Mouse (Mus musculus): ENCODE measurements around the gene Igf2bp1.
A peak's percentile ranks its signal among the peaks of the same experiment; 100 is the strongest.
"Not testable (repeated sequence)": the region's sequence is repeated elsewhere in the genome, so short reads cannot be mapped to it uniquely, and the experiment has no call there.

The Igf2bp1 gene

GRCm38 (mm10) chr11:95957407-95957806 is 48.3 kb downstream of the Igf2bp1 start:
- no peak for DNase-seq

GRCm38 (mm10) chr11:95953313-95953712 is 52.4 kb downstream of the Igf2bp1 start:
- no peak for DNase-seq

- no peak for DNase-seq
Measured at GRCm38 (mm10) chr11:95945838-95946472, 59.8 kb downstream of the Igf2bp1 start.

GRCm38 (mm10) chr11:95939828-95940507 is 65.8 kb downstream of the Igf2bp1 start:
- peak; percentile 46 for DNase-seq

- DNase-seq = no peak
Measured at GRCm38 (mm10) chr11:95936409-95936808, 69.3 kb downstream of the Igf2bp1 start.

GRCm38 (mm10) chr11:95932168-95932567 is 73.6 kb downstream of the Igf2bp1 start:
- not testable (repeated sequence) for DNase-seq

- DNase-seq = no peak
Measured at GRCm38 (mm10) chr11:95926398-95926797, 79.3 kb downstream of the Igf2bp1 start.

- DNase-seq = no peak
Measured at GRCm38 (mm10) chr11:95925976-95926375, 79.8 kb downstream of the Igf2bp1 start.

- no peak for DNase-seq
Measured at GRCm38 (mm10) chr11:95924215-95924614, 81.5 kb downstream of the Igf2bp1 start.

- DNase-seq = not testable (repeated sequence)
Measured at GRCm38 (mm10) chr11:95923477-95923876, 82.3 kb downstream of the Igf2bp1 start.

GRCm38 (mm10) chr11:95921991-95922621 is 83.6 kb downstream of the Igf2bp1 start:
- DNase-seq = no peak

- no peak for DNase-seq
Measured at GRCm38 (mm10) chr11:95916426-95916825, 89.3 kb downstream of the Igf2bp1 start.

GRCm38 (mm10) chr11:95915006-95915710 is 90.6 kb downstream of the Igf2bp1 start:
- DNase-seq = peak; percentile 59

- peak; percentile 50 for DNase-seq
Measured at GRCm38 (mm10) chr11:95914571-95914991, 91.2 kb downstream of the Igf2bp1 start, which contains the start of gene B4galnt2. Gene B4galnt2 (minus strand): TSS chr11:95914891.

GRCm38 (mm10) chr11:95913959-95914566 is 91.7 kb downstream of the Igf2bp1 start:
- no peak for DNase-seq

GRCm38 (mm10) chr11:95911579-95911978 is 94.2 kb downstream of the Igf2bp1 start:
- DNase-seq = no peak

GRCm38 (mm10) chr11:95907805-95908524 is 97.8 kb downstream of the Igf2bp1 start:
- DNase-seq = no peak
